Mouse (Mus musculus) T-helper 2 cell (primary cell): ENCODE results near the gene Ociad1.

Source experiments
- in situ Hi-C: fragments of 300-600 bp; cut with MboI, MseI; formaldehyde crosslinking; loops from one replicate; pipeline ENCODE4 v1.15.1; 2025; ENCODE audit warnings: high pct_unique_total_duplicates

Ociad1 gene

DNA sequence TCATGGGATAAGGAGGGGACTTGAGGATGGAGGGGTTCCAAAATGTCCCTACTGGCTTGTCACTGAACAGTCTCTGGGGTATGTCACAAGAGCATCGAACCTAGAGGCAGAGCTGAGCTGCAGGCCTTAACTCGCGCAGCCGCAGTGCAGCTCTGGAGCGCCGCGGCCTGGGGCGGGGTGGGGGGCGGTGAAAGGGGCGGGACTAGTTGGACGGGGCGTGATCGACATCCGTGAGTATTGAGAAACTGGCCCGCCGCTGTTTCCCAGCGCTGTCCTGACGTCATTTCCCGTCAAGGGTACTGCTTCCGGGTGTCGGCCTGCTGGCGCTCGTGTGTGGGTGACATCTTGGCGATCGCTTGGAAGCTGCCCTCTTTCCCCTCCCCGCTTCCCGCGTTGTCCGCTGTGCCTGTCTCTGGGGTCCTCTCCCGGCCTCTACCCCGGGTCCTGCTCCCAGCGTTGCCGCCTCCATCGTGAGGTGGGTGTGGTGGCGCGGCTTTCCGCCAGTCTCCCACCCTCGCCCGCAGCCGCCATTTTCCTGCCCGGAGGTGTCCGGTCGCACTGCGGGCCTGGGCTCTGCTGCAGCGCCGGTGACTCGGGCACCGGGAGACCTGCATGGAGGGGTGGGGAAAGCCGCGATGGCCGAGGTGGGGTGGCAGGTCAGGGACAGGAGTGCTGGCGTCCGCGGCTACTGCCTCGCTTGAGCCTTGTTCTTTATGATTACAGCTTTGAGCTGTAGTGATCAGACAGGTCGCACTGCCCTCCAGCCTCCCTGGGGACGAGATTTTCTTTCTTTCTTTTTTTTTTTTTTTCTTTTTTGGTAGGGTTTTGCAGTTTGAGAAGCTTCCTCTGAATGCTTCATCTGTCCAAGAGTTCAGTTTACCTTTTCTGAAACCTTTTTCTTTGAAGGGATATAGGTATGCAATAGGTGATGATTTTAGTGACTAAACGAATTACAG is at the start of gene Ociad1:
Gene Ociad1, plus strand, starts transcription at position 283 of the 956 bp plus-strand sequence.
- in situ Hi-C loops = no loop called here

DNA sequence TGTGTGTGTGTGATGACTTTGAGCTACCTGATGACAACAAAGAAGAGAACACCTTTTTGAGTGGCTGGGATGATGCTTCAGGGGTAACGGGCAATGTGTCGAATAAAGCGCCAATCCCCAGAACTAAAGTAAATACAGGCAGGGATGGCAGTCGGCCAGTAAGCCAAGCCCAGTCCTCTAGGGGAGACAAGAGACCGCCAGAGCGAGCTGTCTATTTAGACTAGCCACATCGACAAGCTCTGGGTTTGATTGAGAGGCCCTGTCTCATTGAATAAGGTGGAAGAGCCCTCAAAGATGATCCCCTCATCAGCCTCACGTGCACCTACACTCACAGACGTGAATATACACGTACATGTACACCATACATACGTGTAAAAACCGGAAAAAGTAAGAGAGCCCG is 48.2 kb upstream of the Ociad1 start:
- in situ Hi-C loops = no loop called here

DNA sequence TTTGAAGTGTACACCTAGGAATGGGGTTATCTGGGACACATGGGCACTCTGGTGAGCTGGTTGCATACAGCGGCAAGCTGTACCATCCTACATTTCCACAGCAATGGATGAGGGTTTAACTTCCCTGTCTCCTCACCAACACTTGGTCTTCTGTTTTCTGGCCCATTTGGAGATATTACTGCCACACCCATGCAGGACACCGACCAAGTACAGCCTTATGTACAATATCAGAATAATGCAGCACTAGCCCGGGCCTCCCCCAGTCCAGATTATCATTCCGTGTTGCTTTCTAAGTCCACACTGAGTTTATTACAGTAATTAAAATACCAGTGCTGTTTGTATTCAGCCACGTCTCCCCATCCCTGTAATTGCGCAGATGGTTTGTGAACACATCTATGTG is 46.2 kb upstream of the Ociad1 start:
- in situ Hi-C loops = no loop called here

DNA sequence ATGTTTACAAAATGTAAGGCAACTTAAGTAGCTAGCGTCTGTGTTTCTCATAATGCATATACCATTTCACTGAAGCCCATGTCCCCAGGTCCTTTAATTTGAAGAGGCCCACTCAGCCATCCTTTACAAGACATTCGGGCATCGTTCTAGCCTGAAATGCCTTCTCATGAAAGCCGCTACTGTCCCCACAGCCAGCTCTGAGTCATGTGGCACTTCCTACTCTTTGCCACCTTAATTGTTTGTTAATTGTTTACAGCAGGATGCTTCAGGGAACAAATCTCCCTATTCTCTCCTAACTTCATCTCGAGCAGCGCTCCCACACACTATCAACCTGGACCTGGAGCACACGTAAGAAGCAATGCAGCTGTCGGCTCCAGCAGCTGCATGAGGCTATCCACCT is 44.4 kb upstream of the Ociad1 start:
- in situ Hi-C loops = no loop called here

DNA sequence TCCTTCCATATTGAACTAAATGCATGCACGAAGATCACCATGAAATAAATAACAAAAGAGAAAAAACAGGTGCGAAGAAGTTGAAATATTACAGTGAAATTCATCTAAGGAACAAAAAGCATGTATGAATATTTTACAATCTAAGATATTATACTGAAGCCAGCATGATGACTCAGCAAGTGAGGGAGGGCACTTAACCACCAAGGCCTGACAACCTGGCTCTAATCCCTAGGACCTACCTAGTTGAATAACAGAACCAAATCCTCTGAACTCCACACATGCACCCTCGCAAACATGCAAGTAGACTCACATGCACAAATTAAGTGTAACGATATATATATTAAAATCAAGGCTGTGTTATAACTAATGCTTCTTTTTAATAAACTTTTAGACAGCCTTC is 43.2 kb upstream of the Ociad1 start:
- in situ Hi-C loops = no loop called here

DNA sequence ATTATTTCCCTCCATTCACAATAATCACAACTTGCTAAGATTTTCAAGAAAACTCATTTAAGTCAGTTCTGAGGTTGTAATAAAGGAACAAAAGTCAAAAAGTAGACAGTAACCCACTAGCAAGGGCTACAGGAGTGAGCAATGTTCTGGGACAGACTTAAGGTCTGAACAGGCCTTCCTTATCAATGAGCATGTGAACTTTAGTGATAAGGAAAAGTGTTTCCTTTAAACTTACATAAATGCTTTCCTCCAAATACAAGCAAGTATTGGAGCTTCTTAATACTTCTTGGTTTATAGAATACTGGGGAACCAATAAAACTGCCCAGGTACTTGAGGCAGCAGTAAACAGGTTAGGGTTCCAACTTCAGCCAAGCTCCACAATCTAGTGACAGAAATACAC is 39.8 kb upstream of the Ociad1 start:
- in situ Hi-C loops = no loop called here

DNA sequence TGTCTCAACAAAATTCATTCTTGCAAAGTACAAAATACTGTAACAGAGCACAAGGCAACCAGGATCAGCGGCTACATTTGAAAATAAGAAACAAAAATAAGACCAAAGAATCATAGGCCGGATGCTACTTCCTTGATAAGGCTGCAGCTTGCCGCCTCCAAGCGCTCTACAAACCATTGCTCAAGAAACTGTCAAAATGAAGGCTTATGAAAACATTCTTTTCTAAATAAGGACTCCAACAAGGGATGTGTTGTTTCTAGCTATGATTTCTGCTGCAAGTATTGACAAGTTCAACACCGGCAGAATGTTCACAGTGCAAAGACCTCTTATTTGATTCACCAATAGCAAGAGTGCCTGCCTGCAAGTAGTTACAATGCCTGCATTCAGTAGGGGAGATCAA is 37.9 kb upstream of the Ociad1 start:
- in situ Hi-C loops = no loop called here

DNA sequence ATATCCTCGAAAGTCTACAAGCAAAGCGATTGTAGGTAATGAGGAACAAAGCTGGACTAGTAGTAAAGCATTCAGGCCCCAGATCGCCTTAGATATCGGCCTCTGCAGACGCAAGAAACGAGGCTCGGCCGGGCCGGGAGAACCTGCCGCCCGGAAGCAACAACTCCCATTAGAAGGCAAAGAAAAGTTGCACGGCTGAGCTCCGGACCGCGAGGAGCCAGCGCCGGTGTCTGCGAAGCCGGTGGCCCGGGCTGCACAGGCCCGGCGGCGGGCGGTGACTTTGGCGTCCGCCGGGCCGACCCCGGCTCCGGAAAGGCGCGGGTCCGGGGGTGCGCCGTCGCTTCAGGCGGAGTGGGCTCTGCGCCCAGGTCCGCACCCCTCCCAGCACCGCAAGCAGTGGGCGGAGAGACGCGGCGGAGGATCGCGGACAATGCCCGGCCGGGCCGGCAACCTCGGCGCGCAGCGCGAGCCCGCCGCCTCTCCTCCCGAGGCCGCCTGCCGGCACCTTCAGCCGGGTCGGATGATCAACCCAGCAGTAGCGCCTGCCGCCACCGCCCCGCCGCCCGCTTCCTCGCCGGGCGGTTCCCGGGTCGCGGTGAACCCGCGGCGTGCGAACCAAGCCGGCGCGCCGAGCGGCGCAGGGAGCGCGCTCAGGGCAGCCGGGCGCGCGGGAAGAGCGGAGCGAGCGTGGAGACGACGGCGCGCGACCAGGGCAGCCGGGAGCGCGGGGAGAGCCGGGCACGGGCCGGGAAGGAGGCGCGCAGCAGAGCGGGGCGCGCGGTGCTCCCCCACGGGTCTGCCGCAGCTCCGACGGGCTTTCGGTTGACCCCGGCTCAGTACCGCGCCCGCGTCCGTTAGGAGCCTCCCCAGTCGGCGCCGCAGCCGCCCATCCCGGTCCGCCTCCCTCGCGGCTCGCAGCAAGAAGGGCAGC is 37.0 kb upstream of the Ociad1 start:
- in situ Hi-C loops = no loop called here

DNA sequence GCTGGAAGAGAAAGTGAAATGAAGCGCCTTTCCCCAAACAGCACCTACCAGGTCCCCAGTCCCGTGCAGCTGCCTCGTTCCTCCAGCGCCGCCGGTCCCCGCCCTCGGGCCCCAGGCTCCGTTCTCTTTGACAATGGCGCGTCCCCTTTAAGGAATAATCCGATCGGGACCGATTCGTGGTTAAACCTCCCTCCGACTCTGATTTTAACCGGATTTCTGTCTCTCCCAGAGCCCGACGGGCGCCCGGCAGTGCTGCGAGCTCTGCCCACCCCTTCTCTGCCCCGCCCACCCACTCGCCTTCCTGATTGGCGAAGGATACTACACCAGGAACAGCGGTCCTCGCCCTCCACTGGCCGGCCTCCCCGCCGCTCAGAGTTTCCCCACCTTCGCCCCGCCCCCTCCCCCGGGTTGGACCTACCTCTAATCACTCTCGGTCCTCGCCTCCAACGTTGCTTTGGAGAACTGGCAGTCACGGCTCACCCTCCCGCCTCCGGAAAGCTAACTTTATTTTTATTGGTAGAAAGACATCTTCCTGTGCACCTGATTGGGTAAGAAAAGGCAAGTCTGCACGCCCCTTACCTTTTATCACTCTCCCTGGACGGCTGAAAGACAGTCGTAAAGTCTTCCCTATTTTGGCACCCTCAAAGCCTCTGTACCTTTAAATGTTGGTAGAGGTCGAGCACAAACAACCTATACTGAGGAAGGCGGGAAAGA is 36.1 kb upstream of the Ociad1 start, which contains the start of gene Fryl:
Gene Fryl, minus strand, starts transcription at position 268 of the 714 bp plus-strand sequence.
- in situ Hi-C loops = no loop called here

DNA sequence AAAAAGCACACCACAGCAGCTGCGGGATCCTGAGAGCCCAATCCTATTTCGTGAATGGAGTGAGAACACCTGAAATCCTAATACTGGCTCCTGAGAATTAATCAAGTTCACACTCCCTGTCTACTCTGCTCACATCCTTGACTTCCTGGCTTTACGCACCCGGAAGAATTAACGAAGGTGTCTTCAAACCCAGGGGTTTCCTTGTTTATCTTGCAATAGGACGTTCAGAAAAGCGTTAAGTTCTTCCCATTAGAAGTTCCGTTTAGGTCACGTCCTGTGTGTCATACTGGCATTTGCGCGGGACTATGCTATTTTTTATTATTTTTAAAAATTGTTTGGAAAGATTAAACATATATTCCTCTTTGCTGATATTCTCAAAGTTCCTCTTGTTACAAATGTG is 35.5 kb upstream of the Ociad1 start:
- in situ Hi-C loops = no loop called here

DNA sequence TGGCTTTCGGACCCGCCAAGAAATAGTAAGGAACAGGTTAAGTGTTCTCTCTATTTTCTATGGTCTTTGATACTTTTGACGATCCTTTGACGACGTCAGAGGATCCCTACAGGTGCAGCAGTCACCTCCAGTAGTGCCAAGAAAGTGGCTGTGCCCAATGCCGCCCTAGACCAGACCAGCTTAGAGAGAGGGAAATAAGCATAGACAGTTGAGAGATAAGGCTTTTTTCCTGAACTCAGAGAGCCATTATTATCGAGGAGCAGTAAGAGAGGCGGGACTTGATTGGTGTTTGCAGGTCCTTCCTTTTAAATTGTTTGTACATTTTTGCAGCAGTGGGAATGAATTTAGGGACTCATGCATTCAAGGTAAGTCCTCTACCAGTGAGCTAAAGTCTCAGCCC is 34.9 kb upstream of the Ociad1 start:
- in situ Hi-C loops = no loop called here

DNA sequence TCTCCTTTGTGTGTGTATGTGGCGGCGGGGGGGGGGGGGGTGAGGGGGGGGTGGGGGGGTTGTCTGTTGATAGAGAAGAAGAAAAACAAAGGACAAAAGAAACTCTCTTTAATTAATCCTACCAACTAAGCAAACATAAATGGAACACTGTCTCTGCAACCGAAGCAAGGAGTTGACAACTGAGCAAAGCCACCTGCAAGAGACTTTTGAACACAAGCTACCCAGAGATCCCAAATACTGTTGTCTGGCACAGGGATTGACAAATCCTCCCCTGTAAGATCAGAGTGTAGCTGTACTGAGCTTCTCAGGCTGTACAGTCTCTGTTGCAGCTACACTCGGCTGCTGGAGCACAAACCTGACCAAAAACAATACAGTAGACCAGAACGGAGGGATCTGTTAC is 28.5 kb upstream of the Ociad1 start:
- in situ Hi-C loops = loop anchor here (10.0 kb wide), 1 partner anchor 731 kb away; no protein-coding TSS in a partner anchor

DNA sequence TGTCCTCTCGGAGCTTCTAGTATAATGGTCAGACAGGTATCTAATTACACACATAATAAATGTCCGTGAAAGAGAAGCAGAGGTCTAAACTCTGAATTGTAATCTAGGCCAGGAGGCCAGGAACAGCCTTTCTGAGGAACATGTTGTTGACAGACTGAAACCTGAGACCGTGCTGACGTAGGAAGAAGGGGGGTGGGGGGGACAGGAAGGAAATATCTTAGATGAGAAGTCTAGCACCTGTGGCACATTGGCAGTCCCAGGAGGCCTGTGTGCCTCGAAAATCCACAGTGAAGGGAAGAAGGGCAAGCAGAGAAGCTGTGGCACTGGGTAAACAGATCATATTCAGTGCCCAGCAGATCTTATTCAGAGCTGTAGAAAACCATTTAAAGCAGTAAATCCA is 27.1 kb upstream of the Ociad1 start:
- in situ Hi-C loops = loop anchor here (10.0 kb wide), 1 partner anchor 729 kb away; no protein-coding TSS in a partner anchor

DNA sequence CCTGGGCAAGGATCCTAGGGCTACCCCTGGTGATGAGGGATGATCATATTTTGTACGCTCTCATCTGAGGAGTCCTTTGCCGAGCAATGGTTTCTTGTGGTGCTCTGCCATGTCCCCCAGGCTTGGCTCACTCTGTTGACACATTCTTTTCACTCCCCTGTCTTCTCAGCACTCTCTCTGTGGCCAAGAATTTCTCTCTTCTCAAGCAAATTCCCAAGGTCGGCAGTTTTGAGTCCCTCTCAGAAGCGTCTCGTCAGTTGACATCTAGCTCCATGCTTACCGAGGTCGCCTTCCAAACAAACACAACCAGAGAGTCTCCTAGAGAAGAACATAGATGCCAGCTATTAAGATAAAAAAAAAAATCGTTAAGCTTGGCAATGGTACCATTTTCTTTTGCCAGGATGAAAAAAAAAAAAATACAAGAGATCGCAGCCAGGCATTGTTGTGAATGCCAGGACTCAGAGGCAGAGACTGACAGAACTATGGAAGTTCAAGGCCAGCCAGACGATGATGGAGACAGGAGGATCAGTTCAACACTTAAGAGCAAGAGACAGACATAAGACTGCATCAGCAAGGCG is 23.9 kb upstream of the Ociad1 start:
- in situ Hi-C loops = loop anchor here (10.0 kb wide), 1 partner anchor 726 kb away; no protein-coding TSS in a partner anchor

DNA sequence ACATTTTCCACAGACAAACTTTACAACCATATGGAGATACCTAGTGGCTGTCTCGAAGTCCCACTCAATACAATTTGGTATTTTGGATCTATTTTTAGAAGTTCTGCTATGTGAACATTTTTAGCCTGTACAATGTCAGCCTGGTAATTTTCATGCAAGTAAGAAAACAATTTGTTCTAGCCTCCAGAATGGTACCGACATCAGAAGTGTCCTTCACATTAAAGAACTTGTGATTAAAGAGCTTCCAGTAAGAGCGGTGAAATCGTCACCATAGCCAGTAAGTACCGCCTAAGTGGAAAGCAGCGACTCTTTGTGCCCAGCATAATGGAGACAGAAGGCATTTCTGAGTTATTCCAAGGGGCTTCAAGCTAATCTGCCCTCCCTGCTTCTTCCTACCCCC is 22.0 kb upstream of the Ociad1 start:
- in situ Hi-C loops = no loop called here

DNA sequence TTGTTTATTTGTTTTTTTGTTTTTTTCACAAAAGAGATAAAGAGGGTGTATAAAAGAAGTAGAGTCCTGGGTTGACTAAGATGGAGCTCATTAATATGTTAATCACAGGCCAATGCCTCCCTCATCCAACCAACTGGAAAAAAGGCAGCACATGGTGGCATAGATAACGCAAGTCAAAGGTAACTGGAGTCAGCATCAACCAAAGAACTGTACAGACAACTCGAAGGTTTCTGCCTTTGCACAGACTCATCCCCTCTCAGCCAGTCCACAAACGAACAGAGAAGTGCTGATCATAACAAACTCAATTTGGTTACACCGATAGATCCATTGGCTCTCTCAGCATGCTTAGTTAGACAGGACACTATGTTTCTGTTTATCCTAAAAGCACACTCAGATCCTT is 19.4 kb upstream of the Ociad1 start:
- in situ Hi-C loops = no loop called here

DNA sequence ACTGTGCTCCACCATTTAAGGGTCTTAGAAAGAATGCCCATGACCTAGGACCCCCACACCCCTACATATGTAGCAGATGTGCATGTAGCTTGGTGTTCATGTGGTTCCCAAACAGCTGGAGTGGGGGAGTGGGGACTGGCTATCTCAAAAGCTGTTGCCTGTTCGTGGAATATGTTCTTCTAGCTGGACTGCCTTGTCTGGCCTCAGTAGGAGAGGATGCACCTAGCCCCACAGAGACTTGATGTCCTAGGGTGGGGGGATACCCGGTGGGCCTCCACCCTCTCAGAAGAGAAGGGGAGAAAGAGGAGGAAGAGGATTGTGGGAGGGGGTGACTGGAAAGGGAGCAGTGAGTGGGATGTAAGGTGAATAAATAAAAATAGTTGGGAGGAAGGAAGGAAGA is 17.6 kb upstream of the Ociad1 start:
- in situ Hi-C loops = no loop called here

DNA sequence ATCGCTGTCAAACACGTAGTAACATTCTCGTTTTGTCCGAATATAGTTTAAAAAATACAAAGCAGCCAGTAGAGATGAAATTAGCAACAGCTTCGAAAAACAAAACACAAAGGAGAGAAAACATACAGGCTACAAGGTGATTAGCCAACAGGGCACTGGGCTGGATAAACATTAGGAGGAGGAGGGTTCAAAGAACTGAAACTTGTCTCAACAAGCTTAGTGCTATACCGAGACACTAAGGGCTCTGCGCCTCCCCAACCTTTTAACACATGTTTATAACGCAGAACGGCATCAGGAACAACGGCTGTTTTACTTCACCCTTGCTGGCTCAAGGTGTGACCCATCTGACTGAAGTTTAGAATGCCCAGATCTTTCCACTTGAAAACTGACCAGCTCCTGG is 13.4 kb upstream of the Ociad1 start:
- in situ Hi-C loops = no loop called here

DNA sequence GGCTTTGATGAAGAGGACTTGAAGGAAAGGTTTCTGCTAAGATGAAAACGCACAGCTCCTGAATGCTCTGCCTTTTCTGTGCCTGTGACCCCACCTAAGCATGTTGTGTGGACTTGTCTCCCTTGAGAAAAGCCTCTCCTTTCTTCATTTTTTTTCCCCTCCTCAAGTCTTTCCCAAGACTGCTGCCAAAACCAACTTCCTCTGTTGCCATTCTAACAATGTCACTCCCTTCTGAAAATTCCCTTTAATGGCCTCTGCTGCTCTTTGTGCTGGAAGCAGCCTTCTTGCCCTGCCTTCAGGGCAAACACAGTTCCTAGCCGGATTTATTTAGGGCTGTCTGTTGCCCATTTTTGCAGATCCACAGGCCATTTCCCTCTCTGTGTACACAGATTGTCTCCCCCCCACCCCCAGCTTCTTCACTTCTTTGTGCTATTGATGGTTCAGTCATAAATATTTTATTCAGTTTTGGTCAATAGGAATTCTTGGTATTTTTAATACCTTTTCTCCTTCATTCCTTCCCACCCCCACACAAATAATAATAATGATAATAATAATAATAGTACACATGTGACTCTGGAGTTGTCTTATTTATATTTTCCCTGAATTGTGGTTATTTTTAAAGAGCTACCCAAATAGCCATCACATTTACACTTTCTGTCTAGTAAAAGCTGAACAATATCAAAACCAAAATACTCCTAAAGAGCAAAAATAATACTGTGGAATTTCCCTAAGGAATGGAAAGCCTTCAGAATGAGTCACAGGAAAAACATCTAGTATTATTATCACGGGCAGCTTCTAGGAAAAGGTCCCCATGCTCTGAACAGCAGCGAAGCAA is 12.6 kb upstream of the Ociad1 start:
- in situ Hi-C loops = no loop called here

DNA sequence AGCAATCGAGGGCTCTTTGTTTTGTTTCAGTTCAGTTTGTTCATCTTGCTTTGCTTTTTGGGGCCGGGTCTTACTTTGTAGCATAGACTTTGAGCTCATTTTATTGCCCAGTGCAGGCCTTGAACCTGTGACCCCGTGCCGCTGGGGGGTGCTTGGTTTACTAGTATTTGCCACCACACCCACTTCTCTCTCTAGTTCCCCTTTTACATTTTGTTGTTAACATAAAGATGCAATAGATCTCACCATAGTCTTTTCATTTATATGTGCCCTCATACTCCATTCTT is 12.1 kb upstream of the Ociad1 start:
- in situ Hi-C loops = no loop called here

DNA sequence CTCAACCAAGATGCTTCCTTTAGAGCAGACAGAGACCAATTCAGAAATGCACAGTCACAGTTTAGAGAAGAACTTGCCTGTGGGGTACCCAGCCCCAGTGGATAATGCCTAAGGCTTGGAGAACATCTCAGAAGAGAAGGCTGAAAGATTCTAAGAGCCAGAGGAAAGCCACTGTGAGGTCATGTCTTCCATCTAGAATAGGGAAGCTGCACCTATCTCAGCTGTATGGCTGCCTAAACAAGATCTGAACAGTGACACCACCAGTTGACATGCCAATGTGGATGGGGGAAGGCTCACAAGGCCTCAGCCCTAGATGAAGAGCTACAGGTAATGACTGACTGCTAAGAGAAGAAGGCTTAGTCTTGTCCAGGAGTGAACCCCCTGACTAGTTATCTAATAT is 8.5 kb upstream of the Ociad1 start:
- in situ Hi-C loops = no loop called here
